Mouse (Mus musculus) midbrain, embryonic 11.5 days (tissue): ENCODE data around the gene Nqo1. TPM values are rescaled to one million over a fixed set of nuclear protein-coding genes. Genes with fewer than 3 reads are reported as not detected.

Experiments
- ATAC-seq: fragments of 200-750 bp; cut with Nextera tagmentation; 2 replicates; pipeline ENCODE4 v1.8.0; 2017; ENCODE audit warnings: moderate TSS enrichment, moderate library complexity; ENCODE audit not compliant: low FRiP score
- DNase-seq: peaks from one replicate; pipeline ENCODE4 v3.0.0; 2015; ENCODE audit warnings: low spot score; ENCODE audit errors: missing footprints
- H3K27ac ChIP-seq: fragments of 300-500 bp; sonication (generic); 2 replicates; pipeline ENCODE4 v1.5.1; 2014; ENCODE audit warnings: low read depth, low read length
- H3K27me3 ChIP-seq: fragments of 300-500 bp; sonication (generic); 2 replicates; pipeline ENCODE4 v1.6.1; 2014; ENCODE audit warnings: mild to moderate bottlenecking, low read length, moderate library complexity, mixed read lengths; ENCODE audit not compliant: control insufficient read depth, insufficient read depth
- H3K36me3 ChIP-seq: fragments of 300-500 bp; sonication (generic); 2 replicates; pipeline ENCODE4 v1.6.1; 2014; ENCODE audit warnings: mild to moderate bottlenecking, low read length, moderate library complexity, mixed read lengths; ENCODE audit not compliant: control insufficient read depth, insufficient read depth
- H3K4me1 ChIP-seq: fragments of 300-500 bp; sonication (generic); 2 replicates; pipeline ENCODE4 v1.6.1; 2014; ENCODE audit warnings: low read length; ENCODE audit not compliant: control insufficient read depth, insufficient read depth
- H3K4me2 ChIP-seq: fragments of 300-500 bp; sonication (generic); 2 replicates; pipeline ENCODE4 v1.6.1; 2014; ENCODE audit warnings: mild to moderate bottlenecking, moderate library complexity
- H3K4me3 ChIP-seq: fragments of 300-500 bp; sonication (generic); 2 replicates; pipeline ENCODE4 v1.5.1; 2014; ENCODE audit warnings: low read depth, low read length
- H3K9ac ChIP-seq: fragments of 300-500 bp; sonication (generic); 2 replicates; pipeline ENCODE4 v1.6.1; 2014; ENCODE audit warnings: low read length
- H3K9me3 ChIP-seq: fragments of 300-500 bp; sonication (generic); 2 replicates; pipeline ENCODE4 v1.6.1; 2016; ENCODE audit warnings: low read length; ENCODE audit not compliant: control insufficient read depth
- WGBS: fragments of 180-500 bp; shearing (Covaris S2); extraction: QIAGEN DNeasy Blood & Tissue Kit; methylation state at CpG from one replicate; pipeline ENCODE4 v1.1.7; 2014; 5-methylcytosine and 5-hydroxymethylcytosine counted together
- polyA plus RNA-seq: library from polyadenylated mRNA; unstranded; fragments of >200 nt; fragmentation: Nextera tagmentation; extraction: Ambion mirVana; gene quantifications from 2 replicates; pipeline ENCODE4 v1.2.1, GENCODE M21; 2014

The Nqo1 gene
- polyA plus RNA-seq, 1 experiment from 2014 or later, result 6.7 TPM

GRCm38 (mm10) chr8:107395397-107395796 lies 7.6 kb downstream of the Nqo1 start:
- H3K36me3 ChIP-seq, result no peaks in the 10 kb centered on the region
- no peaks in the 10 kb centered on the region for H3K9me3 ChIP-seq
- DNase-seq (no peak), ATAC-seq (no peak)
- no peak overlapping the region for H3K4me3 ChIP-seq
- no peak overlapping the region for H3K27ac ChIP-seq
- H3K4me1 ChIP-seq, result no peaks in the 10 kb centered on the region
- no peak overlapping the region for H3K9ac ChIP-seq
- no peaks in the 10 kb centered on the region for H3K27me3 ChIP-seq
- no peak overlapping the region for H3K4me2 ChIP-seq

- H3K9ac ChIP-seq, result no peak overlapping the region
- H3K4me3 ChIP-seq, result no peak overlapping the region
- no peaks in the 10 kb centered on the region for H3K36me3 ChIP-seq
- no peaks in the 10 kb centered on the region for H3K9me3 ChIP-seq
- DNase-seq (peak; percentile 60), ATAC-seq (no peak)
- H3K27ac ChIP-seq, result no peak overlapping the region
- H3K4me2 ChIP-seq, result no peak overlapping the region
- WGBS, result 65% methylated on average over 4 of the region's 4 CpGs
- H3K4me1 ChIP-seq, result no peaks in the 10 kb centered on the region
- H3K27me3 ChIP-seq, result no peaks in the 10 kb centered on the region
Observed at GRCm38 (mm10) chr8:107391136-107391516, 11.9 kb downstream of the Nqo1 start.

GRCm38 (mm10) chr8:107390476-107391135 lies 12.4 kb downstream of the Nqo1 start:
- WGBS, result 92% methylated on average over 16 of the region's 16 CpGs
- ATAC-seq (no peak), DNase-seq (peak; percentile 54)
- Histone ChIP-seq H3K4me1 (no peaks in the 10 kb centered on the region), H3K9ac (no peak overlapping the region), H3K9me3 (no peaks in the 10 kb centered on the region), H3K4me2 (no peak overlapping the region), H3K36me3 (no peaks in the 10 kb centered on the region), H3K27ac (no peak overlapping the region), H3K27me3 (no peaks in the 10 kb centered on the region), H3K4me3 (no peak overlapping the region)

GRCm38 (mm10) chr8:107389557-107389956 lies 13.4 kb downstream of the Nqo1 start:
- no peak overlapping the region for H3K9ac ChIP-seq
- H3K4me2 ChIP-seq, result no peak overlapping the region
- H3K4me3 ChIP-seq, result no peak overlapping the region
- no peaks in the 10 kb centered on the region for H3K4me1 ChIP-seq
- H3K27me3 ChIP-seq, result no peaks in the 10 kb centered on the region
- H3K27ac ChIP-seq, result no peak overlapping the region
- no peaks in the 10 kb centered on the region for H3K9me3 ChIP-seq
- WGBS, result 91% methylated on average over 8 of the region's 8 CpGs
- no peak for ATAC-seq
- peak; percentile 49 for DNase-seq
- no peaks in the 10 kb centered on the region for H3K36me3 ChIP-seq

GRCm38 (mm10) chr8:107387861-107388260 lies 15.1 kb downstream of the Nqo1 start:
- 74% methylated on average over 5 of the region's 5 CpGs for WGBS
- Histone ChIP-seq H3K4me3 (no peak overlapping the region), H3K4me1 (no peaks in the 10 kb centered on the region), H3K27ac (no peak overlapping the region), H3K9me3 (no peaks in the 10 kb centered on the region), H3K4me2 (no peak overlapping the region), H3K36me3 (no peaks in the 10 kb centered on the region), H3K27me3 (no peaks in the 10 kb centered on the region), H3K9ac (no peak overlapping the region)
- peak; percentile 85 for DNase-seq
- no peak for ATAC-seq

- Histone ChIP-seq H3K4me3 (no peak overlapping the region), H3K27me3 (no peaks in the 10 kb centered on the region), H3K9ac (no peak overlapping the region), H3K36me3 (no peaks in the 10 kb centered on the region), H3K9me3 (no peaks in the 10 kb centered on the region), H3K4me1 (no peaks in the 10 kb centered on the region), H3K4me2 (no peak overlapping the region), H3K27ac (no peak overlapping the region)
- DNase-seq (peak; percentile 91), ATAC-seq (no peak)
- WGBS, result 31% methylated on average over 3 of the region's 3 CpGs
Observed at GRCm38 (mm10) chr8:107386642-107387041, 16.4 kb downstream of the Nqo1 start.

- DNase-seq, result peak; percentile 81
- Histone ChIP-seq H3K4me3 (no peak overlapping the region), H3K36me3 (no peaks in the 10 kb centered on the region), H3K27me3 (no peaks in the 10 kb centered on the region), H3K27ac (no peak overlapping the region), H3K9me3 (no peaks in the 10 kb centered on the region), H3K4me2 (no peak overlapping the region), H3K9ac (no peak overlapping the region), H3K4me1 (no peaks in the 10 kb centered on the region)
- no peak for ATAC-seq
- WGBS, result 67% methylated on average over 5 of the region's 5 CpGs
Observed at GRCm38 (mm10) chr8:107386171-107386570, 16.8 kb downstream of the Nqo1 start.

- H3K27ac ChIP-seq, result no peak overlapping the region
- 86% methylated on average over 2 of the region's 2 CpGs for whole genome bisulfite sequencing
- H3K4me3 ChIP-seq, result no peak overlapping the region
- ATAC-seq (no peak), DNase-seq (peak; percentile 10)
- no peaks in the 10 kb centered on the region for H3K4me1 ChIP-seq
- H3K27me3 ChIP-seq, result no peaks in the 10 kb centered on the region
- no peaks in the 10 kb centered on the region for H3K9me3 ChIP-seq
- H3K36me3 ChIP-seq, result no peaks in the 10 kb centered on the region
- H3K4me2 ChIP-seq, result no peak overlapping the region
- no peak overlapping the region for H3K9ac ChIP-seq
Observed at GRCm38 (mm10) chr8:107385063-107385462, 17.9 kb downstream of the Nqo1 start.

GRCm38 (mm10) chr8:107384651-107385050 lies 18.4 kb downstream of the Nqo1 start:
- Histone ChIP-seq H3K9me3 (no peaks in the 10 kb centered on the region), H3K36me3 (no peaks in the 10 kb centered on the region), H3K9ac (no peak overlapping the region), H3K4me3 (no peak overlapping the region), H3K27ac (no peak overlapping the region), H3K4me1 (no peaks in the 10 kb centered on the region), H3K27me3 (no peaks in the 10 kb centered on the region), H3K4me2 (no peak overlapping the region)
- ATAC-seq, result no peak
- peak; percentile 12 for DNase-seq
- WGBS, result 73% methylated on average over 5 of the region's 5 CpGs
